Mouse (Mus musculus) lung, embryonic 15.5 days (tissue): ENCODE measurements at regions not wholly inside any gene's neighbourhood (a gene's known extent, or its start where the extent isn't known, plus 50 kb on each side); places are given as distances from the start of the nearest gene placed in this dataset.
A peak's percentile ranks its signal among the peaks of the same experiment; 100 is the strongest.

Source experiments
- ATAC-seq: fragments of 200-750 bp; cut with Nextera tagmentation; 2 replicates; pipeline ENCODE4 v1.8.0; 2017; ENCODE audit warnings: moderate number of reproducible peaks, borderline replicate concordance; ENCODE audit not compliant: low FRiP score, low TSS enrichment; ENCODE audit errors: extremely low read depth
- H3K27ac ChIP-seq: fragments of 300-500 bp; sonication (generic); 2 replicates; pipeline ENCODE4 v1.5.1; 2015; ENCODE audit warnings: moderate library complexity, mild to moderate bottlenecking, inconsistent platforms
- H3K27me3 ChIP-seq: fragments of 300-500 bp; sonication (generic); 2 replicates; pipeline ENCODE4 v1.6.1; 2015; ENCODE audit warnings: inconsistent platforms
- H3K36me3 ChIP-seq: fragments of 300-500 bp; sonication (generic); 2 replicates; pipeline ENCODE4 v1.6.1; 2015; ENCODE audit warnings: inconsistent platforms
- H3K4me1 ChIP-seq: fragments of 300-500 bp; sonication (generic); 2 replicates; pipeline ENCODE4 v1.6.1; 2015; ENCODE audit warnings: inconsistent platforms
- H3K4me2 ChIP-seq: fragments of 300-500 bp; sonication (generic); 2 replicates; pipeline ENCODE4 v1.6.1; 2015; ENCODE audit warnings: inconsistent platforms, mild to moderate bottlenecking, moderate library complexity
- H3K4me3 ChIP-seq: fragments of 300-500 bp; sonication (generic); 2 replicates; pipeline ENCODE4 v1.5.1; 2015; ENCODE audit warnings: mild to moderate bottlenecking, inconsistent platforms
- H3K9ac ChIP-seq: fragments of 300-500 bp; sonication (generic); 2 replicates; pipeline ENCODE4 v1.6.1; 2015; ENCODE audit warnings: inconsistent platforms
- H3K9me3 ChIP-seq: fragments of 300-500 bp; sonication (generic); 2 replicates; pipeline ENCODE4 v1.6.1; 2016; ENCODE audit warnings: inconsistent platforms
- WGBS: fragments of 180-500 bp; shearing (Covaris S2); methylation state at CpG from one replicate; pipeline ENCODE4 v1.1.7; 2015; 5-methylcytosine and 5-hydroxymethylcytosine counted together

DNA sequence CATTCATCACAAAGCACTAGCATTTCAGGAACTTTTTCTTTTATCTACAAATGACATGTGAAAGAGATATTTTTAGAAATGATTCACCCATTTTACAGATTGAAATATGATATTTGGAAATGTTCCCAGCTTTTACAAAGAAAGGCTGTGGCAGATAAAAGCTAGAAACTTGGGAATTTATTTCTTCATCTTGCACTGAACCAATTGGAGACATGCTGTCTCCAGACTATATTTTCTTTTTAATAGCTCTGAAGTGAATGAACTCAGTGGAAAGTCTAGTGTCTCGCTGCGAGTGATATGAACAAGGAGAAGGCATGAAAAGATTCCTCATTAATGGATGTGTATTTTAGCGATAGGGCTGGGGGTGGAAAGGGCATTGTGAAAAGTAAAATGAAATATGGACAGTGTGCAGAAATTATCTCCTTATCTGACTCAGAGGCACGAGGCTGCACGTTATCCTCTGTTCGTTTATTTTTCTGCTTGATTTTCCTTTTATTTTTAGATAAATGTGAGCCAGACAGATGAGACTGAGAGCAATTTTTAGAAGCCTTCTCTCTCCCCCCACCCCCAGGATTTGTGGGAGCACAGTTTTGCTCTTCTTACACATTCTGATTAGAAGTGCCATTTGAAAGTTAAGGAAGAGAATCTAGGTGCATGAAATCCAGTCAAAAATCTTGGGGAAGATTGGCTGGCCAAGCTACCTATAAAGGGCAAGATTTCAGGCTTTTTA, 96.0 kb upstream of the Tcf21 start:
- no peak for ATAC-seq
- 22% methylated on average over 6 of the region's 6 CpGs for WGBS
- Histone ChIP-seq H3K4me2 (no peak overlapping the region), H3K36me3 (no peaks in the 10 kb centered on the region), H3K9me3 (no peaks in the 10 kb centered on the region), H3K9ac (no peak overlapping the region), H3K27ac (no peak overlapping the region), H3K27me3 (no peaks in the 10 kb centered on the region), H3K4me1 (peaks cover 9% of the 10 kb centered on the region), H3K4me3 (no peak overlapping the region)

DNA sequence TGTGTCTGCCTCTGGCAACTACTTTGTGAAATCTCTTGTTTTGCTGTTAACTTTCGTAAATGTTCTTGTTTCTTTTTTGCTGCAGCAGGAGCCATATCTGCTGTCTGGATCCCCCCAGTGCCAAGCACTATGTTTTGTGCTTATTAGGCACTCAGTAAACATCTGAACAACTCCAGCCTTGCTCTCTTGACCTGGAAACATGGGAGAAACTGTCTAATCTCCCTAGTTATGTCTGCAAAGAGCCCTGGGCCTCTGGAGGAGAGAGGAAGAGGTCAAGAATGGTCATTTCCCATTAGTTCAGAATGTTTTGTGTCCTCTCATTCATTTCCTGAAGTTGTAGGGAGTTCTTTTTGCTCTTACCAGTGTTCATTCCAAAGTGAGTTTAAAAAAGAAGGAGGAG, 93.1 kb upstream of the Tcf21 start:
- no peaks in the 10 kb centered on the region for H3K36me3 ChIP-seq
- WGBS = 74% methylated on average over 1 of the region's 1 CpGs
- H3K9ac ChIP-seq = no peak overlapping the region
- peaks cover 9% of the 10 kb centered on the region; the same call in 1 of the 2 replicates for H3K4me1 ChIP-seq
- H3K27me3 ChIP-seq = no peaks in the 10 kb centered on the region
- no peak for ATAC-seq
- H3K4me2 ChIP-seq = no peak overlapping the region
- H3K27ac ChIP-seq = no peak overlapping the region
- no peak overlapping the region for H3K4me3 ChIP-seq
- no peaks in the 10 kb centered on the region for H3K9me3 ChIP-seq

DNA sequence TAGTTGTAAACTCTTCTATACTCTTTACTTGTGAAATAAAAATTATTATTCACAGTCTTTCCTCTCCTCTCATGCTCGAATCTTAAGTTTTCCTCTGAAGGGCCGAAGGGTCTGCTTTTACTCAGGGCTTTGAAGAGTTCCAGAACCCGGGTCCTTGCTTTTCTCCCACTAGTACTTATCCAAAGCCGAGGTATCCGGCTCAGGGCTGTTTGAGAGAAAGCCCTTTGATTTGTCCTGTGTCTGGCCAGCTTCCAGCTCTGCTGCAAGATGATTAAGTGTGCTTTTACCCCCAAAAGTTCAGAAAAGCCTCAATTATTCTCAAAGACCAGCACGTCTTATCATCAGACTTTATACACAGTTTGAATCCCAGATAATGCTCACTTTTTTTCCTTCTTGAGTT, 88.7 kb upstream of the Tcf21 start:
- Histone ChIP-seq H3K4me2 (no peak overlapping the region), H3K4me1 (0 out of 2 replicates have a peak, but pooled peaks cover 5% of the 10 kb centered on the region), H3K27me3 (no peaks in the 10 kb centered on the region), H3K9ac (no peak overlapping the region), H3K27ac (no peak overlapping the region), H3K36me3 (no peaks in the 10 kb centered on the region), H3K4me3 (no peak overlapping the region), H3K9me3 (no peaks in the 10 kb centered on the region)
- ATAC-seq = no peak
- WGBS = 34% methylated on average over 6 of the region's 6 CpGs

DNA sequence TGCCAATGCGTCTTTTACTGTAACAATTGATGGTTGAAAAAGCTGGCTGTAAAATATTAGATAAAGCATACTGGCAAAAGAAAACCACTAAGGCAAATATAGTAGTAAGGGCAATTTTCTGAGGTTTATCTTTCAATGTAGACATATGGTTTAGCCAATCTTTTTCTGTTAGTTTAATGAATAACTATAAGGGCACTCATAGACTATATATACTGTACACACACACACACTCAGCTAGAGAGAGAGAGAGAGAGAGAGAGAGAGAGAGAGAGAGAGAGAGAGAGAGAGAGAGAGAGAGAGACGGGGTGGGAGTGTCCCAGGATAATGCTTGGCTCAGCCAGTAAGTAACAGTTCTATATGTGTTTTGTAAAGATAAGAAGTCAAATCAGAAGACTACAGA, 85.3 kb upstream of the Tcf21 start:
- no peak overlapping the region for H3K9ac ChIP-seq
- no peaks in the 10 kb centered on the region for H3K9me3 ChIP-seq
- no peaks in the 10 kb centered on the region for H3K27me3 ChIP-seq
- no peaks in the 10 kb centered on the region for H3K36me3 ChIP-seq
- H3K4me3 ChIP-seq = no peak overlapping the region
- WGBS = 53% methylated on average over 2 of the region's 2 CpGs
- no peak for ATAC-seq
- H3K4me1 ChIP-seq = 0 out of 2 replicates have a peak, but pooled peaks cover 5% of the 10 kb centered on the region
- H3K27ac ChIP-seq = no peak overlapping the region
- H3K4me2 ChIP-seq = no peak overlapping the region

DNA sequence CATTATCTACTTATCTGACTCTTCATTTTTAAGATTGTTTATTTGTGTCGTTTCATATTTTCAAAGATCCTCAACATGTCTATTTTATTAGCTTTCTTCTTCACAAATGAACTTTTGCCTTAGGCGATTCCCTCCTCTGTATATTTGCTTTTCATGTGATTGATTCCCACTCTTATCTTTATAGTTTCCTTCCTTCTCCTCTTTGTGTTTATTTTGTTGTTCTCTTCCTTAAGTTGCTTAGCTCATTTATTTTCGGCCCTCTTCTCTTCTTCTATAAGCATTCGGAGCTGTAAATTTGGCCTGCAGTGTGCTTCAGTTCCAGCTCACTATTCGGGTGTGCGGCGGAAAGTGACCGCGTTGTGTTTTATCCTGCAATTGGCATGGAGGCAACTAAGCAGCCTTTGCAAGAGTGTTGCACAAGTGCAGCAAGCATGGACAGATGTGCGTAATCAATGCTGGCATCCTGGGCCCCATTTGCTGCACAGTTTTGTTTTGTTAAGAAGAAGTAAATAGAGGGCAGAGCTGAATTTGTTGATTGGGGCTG, 73.5 kb upstream of the Tcf21 start:
- Histone ChIP-seq H3K9me3 (no peaks in the 10 kb centered on the region), H3K27ac (peak overlapping the region; percentile 42; the same call in 1 of the 2 replicates), H3K4me2 (0 out of 2 replicates have a peak overlapping the region, but pooled peaks have one; percentile 2), H3K9ac (no peak overlapping the region), H3K4me1 (peaks cover 6% of the 10 kb centered on the region; the same call in 1 of the 2 replicates), H3K27me3 (no peaks in the 10 kb centered on the region), H3K4me3 (no peak overlapping the region), H3K36me3 (no peaks in the 10 kb centered on the region)
- ATAC-seq = no peak
- WGBS = 25% methylated on average over 10 of the region's 10 CpGs

DNA sequence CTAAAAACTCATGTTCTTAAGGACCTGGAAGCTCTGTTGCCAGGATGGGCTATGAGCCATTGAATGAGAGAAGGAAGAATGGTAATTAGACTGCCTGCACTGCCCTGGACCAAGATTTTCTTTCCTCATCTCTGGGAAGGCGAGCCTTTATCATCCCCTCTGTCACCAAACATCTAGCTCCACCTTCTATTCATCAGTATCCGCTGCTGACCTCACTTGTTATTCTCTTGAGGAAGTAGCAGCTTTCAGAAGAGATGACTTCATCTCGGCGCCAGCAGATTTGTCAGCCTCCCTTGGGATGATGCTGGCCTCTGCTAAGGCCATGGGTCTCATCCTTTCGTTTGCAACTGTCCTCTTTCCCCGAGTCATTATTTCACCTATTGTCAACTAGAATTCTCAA, 67.5 kb upstream of the Tcf21 start:
- Histone ChIP-seq H3K27me3 (no peaks in the 10 kb centered on the region), H3K9ac (no peak overlapping the region), H3K4me3 (no peak overlapping the region), H3K27ac (no peak overlapping the region), H3K4me1 (no peaks in the 10 kb centered on the region), H3K9me3 (no peaks in the 10 kb centered on the region), H3K36me3 (no peaks in the 10 kb centered on the region), H3K4me2 (no peak overlapping the region)
- WGBS = 33% methylated on average over 6 of the region's 6 CpGs
- ATAC-seq = 0 out of 2 replicates have a peak, but pooled peaks have one; percentile 23

DNA sequence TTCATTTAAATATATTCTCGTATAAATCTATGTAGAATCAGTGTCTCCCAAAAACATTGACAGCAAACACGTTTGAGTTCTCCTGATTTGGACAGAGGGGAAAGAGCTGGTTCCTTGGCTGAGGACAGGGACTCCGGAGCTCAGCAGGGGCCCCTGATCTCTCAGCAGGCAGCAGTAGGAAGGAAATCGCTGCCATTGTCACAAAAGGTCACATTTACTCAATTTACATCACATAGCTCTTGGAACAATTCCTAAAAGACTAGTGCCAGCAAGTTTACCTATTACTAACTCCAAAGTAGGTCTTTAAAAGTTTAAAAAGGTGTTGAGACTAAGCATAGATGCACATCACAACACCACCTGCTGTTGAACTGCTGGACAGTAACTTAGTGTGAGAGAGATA, 59.7 kb upstream of the Tcf21 start:
- Histone ChIP-seq H3K27me3 (no peaks in the 10 kb centered on the region), H3K36me3 (no peaks in the 10 kb centered on the region), H3K9me3 (no peaks in the 10 kb centered on the region), H3K27ac (no peak overlapping the region), H3K4me1 (peaks cover 16% of the 10 kb centered on the region), H3K9ac (no peak overlapping the region), H3K4me2 (no peak overlapping the region), H3K4me3 (no peak overlapping the region)
- no peak for ATAC-seq
- WGBS = 42% methylated on average over 4 of the region's 4 CpGs

DNA sequence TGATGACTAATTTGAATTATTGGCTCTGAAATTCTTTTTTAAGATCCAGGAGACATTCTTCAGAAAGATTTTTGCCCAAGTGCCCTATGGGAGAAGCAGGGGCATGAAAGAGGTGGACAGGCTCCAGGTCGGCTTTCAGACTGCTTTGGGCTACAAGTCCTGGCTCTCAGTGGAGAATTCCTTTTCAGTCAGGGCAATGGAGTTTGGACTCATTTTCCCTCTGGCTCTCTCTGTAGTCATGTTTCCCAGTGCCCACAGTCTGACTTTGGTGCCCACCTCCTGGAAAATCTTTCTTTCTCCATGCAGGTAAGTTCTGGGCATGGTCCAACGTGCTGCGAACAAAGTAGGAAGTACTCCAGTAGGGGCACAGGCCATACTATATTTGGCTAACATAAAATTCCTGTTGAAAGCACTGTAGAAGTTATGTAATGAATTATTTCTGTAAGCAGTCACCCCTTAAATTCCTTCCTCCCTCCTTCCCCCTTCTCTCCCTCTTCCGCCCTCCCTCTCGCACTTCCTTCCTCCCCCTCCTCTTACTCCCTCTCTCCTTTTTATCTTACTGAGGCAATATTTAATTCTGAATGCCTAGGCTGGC, 57.7 kb upstream of the Tcf21 start:
- Histone ChIP-seq H3K36me3 (no peaks in the 10 kb centered on the region), H3K27me3 (no peaks in the 10 kb centered on the region), H3K4me1 (peaks cover 22% of the 10 kb centered on the region), H3K4me2 (no peak overlapping the region), H3K4me3 (no peak overlapping the region), H3K27ac (no peak overlapping the region), H3K9ac (no peak overlapping the region), H3K9me3 (no peaks in the 10 kb centered on the region)
- WGBS = 36% methylated on average over 5 of the region's 5 CpGs
- ATAC-seq = no peak

DNA sequence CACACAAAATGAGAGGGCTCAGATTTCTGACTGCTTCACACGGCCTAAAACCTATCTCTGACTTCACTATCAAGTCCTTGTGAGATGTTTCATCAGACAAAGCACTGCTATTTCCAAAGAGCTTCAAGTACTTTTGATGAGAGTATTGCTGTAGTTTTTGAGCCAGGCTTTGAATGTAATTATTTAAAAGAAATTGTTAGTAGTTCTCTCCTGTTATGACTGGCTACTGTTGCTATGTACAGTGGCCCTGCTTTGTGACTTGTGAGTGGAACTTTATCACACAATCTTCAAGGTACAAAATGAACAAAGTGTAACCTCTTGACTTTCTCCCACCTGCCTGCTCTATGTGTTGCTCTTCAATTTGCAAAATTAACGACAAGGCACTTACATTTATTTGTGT, 57.1 kb upstream of the Tcf21 start:
- ATAC-seq = no peak
- H3K4me1 ChIP-seq = peaks cover 23% of the 10 kb centered on the region
- no peaks in the 10 kb centered on the region for H3K9me3 ChIP-seq
- no peak overlapping the region for H3K27ac ChIP-seq
- H3K27me3 ChIP-seq = no peaks in the 10 kb centered on the region
- 43% methylated on average over 2 of the region's 2 CpGs for WGBS
- H3K9ac ChIP-seq = no peak overlapping the region
- no peaks in the 10 kb centered on the region for H3K36me3 ChIP-seq
- H3K4me2 ChIP-seq = no peak overlapping the region
- no peak overlapping the region for H3K4me3 ChIP-seq

DNA sequence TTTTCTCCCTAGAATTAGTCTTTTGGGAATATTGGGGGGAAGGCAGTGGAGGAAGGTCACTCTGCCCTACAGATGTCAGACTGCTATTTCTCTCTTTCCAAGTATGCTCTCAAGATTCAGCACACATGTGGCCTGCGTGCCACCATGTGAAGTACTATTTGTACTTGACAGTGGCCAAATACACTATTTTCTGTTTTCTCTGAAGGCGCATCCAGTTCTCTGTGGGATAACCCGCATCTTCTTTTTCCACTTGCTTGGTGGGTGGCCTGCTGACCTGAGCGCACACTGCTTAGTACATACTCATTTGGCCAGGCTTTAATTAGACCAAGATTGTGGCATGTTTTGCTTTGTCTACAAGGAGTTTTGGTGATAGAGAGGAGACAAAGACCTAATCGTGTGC, 55.7 kb upstream of the Tcf21 start:
- H3K4me2 ChIP-seq = no peak overlapping the region
- no peak for ATAC-seq
- H3K36me3 ChIP-seq = no peaks in the 10 kb centered on the region
- H3K4me3 ChIP-seq = no peak overlapping the region
- no peaks in the 10 kb centered on the region for H3K9me3 ChIP-seq
- peaks cover 23% of the 10 kb centered on the region for H3K4me1 ChIP-seq
- H3K27ac ChIP-seq = no peak overlapping the region
- no peaks in the 10 kb centered on the region for H3K27me3 ChIP-seq
- H3K9ac ChIP-seq = no peak overlapping the region
- WGBS = 70% methylated on average over 5 of the region's 5 CpGs

DNA sequence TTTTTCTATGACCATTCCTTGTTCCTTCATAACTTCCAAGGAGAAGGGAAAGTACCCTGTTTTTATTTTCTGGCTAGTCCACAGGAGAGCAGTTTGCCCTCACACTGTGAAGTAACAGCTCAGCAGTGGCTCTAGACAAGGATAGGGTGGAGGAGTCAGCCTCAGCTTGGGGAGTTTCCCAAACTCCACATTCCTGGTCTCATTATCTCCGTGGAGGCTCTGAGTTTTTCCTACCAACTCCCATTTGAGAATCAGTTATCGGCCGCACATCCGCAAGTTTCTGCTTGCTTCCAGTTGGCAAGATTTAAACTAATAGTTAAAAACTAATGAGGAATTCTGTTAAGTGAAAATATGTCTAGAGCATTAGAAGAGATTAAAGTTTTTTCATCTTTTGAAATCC, 55.2 kb upstream of the Tcf21 start:
- no peaks in the 10 kb centered on the region for H3K27me3 ChIP-seq
- 57% methylated on average over 4 of the region's 4 CpGs for WGBS
- H3K4me2 ChIP-seq = no peak overlapping the region
- H3K4me1 ChIP-seq = peaks cover 23% of the 10 kb centered on the region
- H3K27ac ChIP-seq = no peak overlapping the region
- H3K9ac ChIP-seq = no peak overlapping the region
- no peak for ATAC-seq
- no peaks in the 10 kb centered on the region for H3K36me3 ChIP-seq
- no peaks in the 10 kb centered on the region for H3K9me3 ChIP-seq
- no peak overlapping the region for H3K4me3 ChIP-seq
